Mouse (Mus musculus) liver, embryonic 11.5 days (tissue): ENCODE results near the gene Gm28051. TPM values are rescaled to one million over a fixed set of nuclear protein-coding genes. Genes with fewer than 3 reads are reported as not detected.

Experiments used
- microRNA counts: library from miRNA; unstranded; fragments of <30 nt; microRNA quantifications from one replicate; lab custom pipeline; 2015
- microRNA-seq: library from miRNA; unstranded; fragments of <30 nt; microRNA quantifications from one replicate; pipeline ENCODE4, GENCODE M21; 2017; ENCODE audit warnings: borderline number of aligned reads
- polyA plus RNA-seq: library from polyadenylated mRNA; unstranded; fragments of >200 nt; fragmentation: Nextera tagmentation; extraction: Ambion mirVana; gene quantifications from 2 replicates; pipeline ENCODE4 v1.2.1, GENCODE M21; 2014

Gene Gm28051
- polyA plus RNA-seq, 1 experiment from 2014 or later: not detected

MicroRNA genes within 50 kb of the gene (microRNA counts, 519-probe panel; counts per million panel counts)
- microRNA mmu-miR-1936 (lab: Ali Mortazavi, UCI): not detected

Small RNA genes lying within 50 kb of the gene (microRNA-seq; reads per million reads assigned to microRNA genes)
- gene Mir1936: not detected

Other genes starting within 250 kb of the Gm28051 start
- gene Chga, start 202.8 kb downstream of the Gm28051 start, polyA plus RNA-seq: 0.88 and 1.5 TPM in 2 replicates
- 5.8 and 7.3 TPM in 2 replicates for gene Itpk1, start 52.8 kb downstream of the Gm28051 start, polyA plus RNA-seq
- 18.3 and 18.4 TPM in 2 replicates for gene Moap1, start 14.1 kb downstream of the Gm28051 start, polyA plus RNA-seq
- 12.6 and 14.0 TPM in 2 replicates for gene Tmem251, start 14.0 kb downstream of the Gm28051 start, polyA plus RNA-seq
- 31.0 and 36.8 TPM in 2 replicates for gene Gon7, start within 50 bp of the Gm28051 start, polyA plus RNA-seq
- 53.3 and 57.2 TPM in 2 replicates for gene Ubr7, start 202 bp upstream of the Gm28051 start, polyA plus RNA-seq
- 17.5 and 19.1 TPM in 2 replicates for gene Gm20604, start 907 bp upstream of the Gm28051 start, polyA plus RNA-seq
- gene Btbd7, start 120.7 kb upstream of the Gm28051 start, polyA plus RNA-seq: 9.8 and 11.1 TPM in 2 replicates
- not detected in 2 replicates for gene Cox8c, start 141.6 kb upstream of the Gm28051 start, polyA plus RNA-seq
- gene Unc79, start 191.1 kb upstream of the Gm28051 start, polyA plus RNA-seq: 0.04 and 0.23 TPM in 2 replicates